Mouse (Mus musculus): ENCODE results near the gene Ldlrad3. TPM values are rescaled to one million over a fixed set of nuclear protein-coding genes. Genes with fewer than 3 reads are reported as not detected.

The Ldlrad3 gene
- total RNA-seq, 2 experiments from 2014 or later, result 8.9 to 9.9 TPM

DNA sequence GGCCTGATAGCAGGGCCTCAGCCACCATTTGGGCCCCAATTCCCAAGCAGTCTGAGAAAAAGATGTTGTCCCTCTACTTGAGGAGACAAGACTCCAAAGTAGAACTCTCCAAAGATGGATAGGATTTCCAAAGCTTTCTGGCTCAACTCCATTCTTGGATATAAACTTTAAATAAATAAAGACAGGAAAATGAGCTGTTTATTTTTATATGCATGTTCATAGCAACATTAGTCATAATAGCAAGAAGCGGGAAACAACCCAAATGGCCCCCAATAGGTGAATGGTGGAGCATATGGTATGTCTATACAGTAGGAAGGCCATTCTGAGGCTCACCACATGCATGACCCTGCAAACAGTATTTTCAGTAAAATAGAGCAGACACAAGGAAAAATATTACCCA lies 251.2 kb downstream of the Ldlrad3 start:
- intact Hi-C loops (cut with DNase I), result no loop called here
- DNase-seq (ENCODE audit: low spot score in 2 of 2), result no peak

DNA sequence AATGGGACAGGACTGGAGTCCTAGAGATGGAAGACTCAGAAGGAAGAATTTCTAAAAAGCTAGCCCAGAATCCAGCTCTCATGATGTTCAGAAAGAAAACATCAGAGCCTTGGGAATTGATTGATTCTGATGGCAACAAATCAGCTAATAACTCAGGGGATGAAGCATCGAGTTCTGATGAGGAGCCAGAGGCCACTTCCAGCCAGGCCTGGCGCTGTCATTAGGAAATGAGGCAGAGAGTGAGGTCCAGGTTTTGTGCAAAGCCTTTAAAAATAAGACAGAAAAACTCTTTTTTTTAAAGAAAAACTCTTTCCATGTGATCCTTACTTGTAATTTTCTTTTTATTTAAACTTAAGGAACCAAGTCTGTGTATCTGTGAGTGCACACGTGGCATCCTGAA lies 252.9 kb downstream of the Ldlrad3 start:
- intact Hi-C loops (cut with DNase I), result no loop called here
- DNase-seq (ENCODE audit: low spot score in 2 of 2), result no peak

- DNase-seq (ENCODE audit: low spot score in 2 of 2), result no peak
- intact Hi-C loops (cut with DNase I), result no loop called here
These were observed 253.8 kb downstream of the Ldlrad3 start for GRCm38 (mm10) chr2:101932169-101932936.

- no peak for DNase-seq (ENCODE audit: low spot score in 2 of 2)
- intact Hi-C loops (cut with DNase I), result no loop called here
These were observed 260.5 kb downstream of the Ldlrad3 start for GRCm38 (mm10) chr2:101925591-101926188.

DNA sequence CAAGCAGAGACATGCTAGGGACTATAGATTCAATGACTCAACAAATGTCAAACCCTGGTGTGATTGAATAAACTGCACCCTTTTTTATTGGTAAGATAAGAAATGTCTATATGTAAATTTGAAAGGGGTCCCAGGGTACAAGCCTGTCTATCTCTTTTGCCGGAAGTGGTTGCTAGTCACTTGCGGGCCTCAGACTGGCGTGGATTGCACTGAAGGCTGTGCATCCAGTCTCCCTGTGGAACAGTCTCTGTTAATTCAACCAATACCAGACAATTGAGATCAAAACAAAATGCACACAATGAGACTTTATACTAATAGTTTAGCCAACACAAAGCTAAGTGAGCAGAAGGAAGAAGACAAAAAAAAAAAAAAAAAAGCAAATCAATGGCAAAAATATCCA lies 261.0 kb downstream of the Ldlrad3 start:
- DNase-seq (ENCODE audit: low spot score in 2 of 2), result no peak
- intact Hi-C loops (cut with DNase I), result no loop called here

- intact Hi-C loops (cut with DNase I), result no loop called here
- no peak for DNase-seq (ENCODE audit: low spot score in 2 of 2)
These were observed 263.0 kb downstream of the Ldlrad3 start for GRCm38 (mm10) chr2:101923181-101923580.

- intact Hi-C loops (cut with DNase I), result no loop called here
- DNase-seq (ENCODE audit: low spot score in 2 of 2), result no peak
These were observed 263.9 kb downstream of the Ldlrad3 start for GRCm38 (mm10) chr2:101922302-101922701.

- DNase-seq (ENCODE audit: low spot score in 2 of 2), result no peak
- intact Hi-C loops (cut with DNase I), result no loop called here
These were observed 266.0 kb downstream of the Ldlrad3 start for GRCm38 (mm10) chr2:101920136-101920554.

DNA sequence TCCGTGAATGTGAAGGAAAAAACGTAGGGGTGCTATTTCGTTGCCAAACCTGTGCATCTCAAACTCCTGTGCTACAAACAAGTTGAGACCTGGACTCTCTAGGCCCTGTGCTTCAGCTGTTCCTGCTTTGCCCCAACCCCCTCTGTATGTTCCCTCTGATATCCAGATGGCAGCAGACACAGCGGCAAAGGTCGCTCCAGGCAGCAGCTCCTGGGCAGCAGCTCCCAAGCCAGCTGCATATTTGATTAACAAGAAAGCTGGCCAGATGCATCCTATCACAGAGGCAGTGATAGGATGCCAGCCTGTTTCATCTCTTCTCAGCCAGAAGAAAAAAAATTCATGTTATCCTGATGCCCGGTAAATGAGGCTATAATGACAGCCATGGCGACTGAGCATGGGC lies 267.7 kb downstream of the Ldlrad3 start:
- no peak for DNase-seq (ENCODE audit: low spot score in 2 of 2)
- intact Hi-C loops (cut with DNase I), result no loop called here

DNA sequence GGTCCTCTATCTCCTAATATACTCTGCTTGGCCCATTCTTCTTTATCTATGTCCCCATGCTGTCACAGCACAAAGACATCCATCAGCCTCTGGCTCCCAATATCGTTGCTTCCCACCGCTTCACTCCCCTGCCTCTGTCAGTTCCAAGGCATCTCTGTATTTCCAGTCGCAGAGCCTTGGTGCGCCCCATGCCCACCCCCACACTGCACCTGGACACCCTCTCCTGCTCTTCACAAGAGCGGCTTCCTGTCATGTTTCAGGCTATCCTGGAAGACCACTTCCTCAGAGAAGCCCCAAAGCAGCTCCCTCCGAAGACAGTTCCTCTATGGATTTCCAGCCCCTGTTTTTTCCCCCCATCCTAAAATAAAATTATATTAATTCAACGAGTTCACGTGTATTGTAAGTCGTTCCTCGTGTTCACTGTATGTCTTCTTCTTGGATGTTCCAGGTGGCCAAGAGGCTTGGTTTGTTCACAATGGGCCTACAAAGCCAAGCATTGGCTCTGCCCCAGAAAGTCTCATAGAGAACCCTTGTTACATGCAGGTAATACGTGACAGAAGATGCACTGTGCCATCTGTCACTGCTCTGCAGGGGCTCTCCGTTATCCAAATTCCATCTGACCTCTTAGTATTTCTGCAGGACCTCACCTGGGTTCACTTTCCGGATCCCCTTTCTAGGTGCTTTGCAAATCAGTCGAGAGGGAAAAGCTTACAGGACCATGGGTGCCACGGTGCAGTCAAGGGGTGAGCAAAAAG lies 276.7 kb downstream of the Ldlrad3 start:
- intact Hi-C loops (cut with DNase I), result loop anchor here (5.0 kb wide), 1 partner anchor 73 kb away; no protein-coding TSS in a partner anchor

GRCm38 (mm10) chr2:101908773-101909172 lies 277.4 kb downstream of the Ldlrad3 start:
- intact Hi-C loops (cut with DNase I), result loop anchor here (5.0 kb wide), 1 partner anchor 74 kb away; no protein-coding TSS in a partner anchor
- peak; percentile 42 to 47 for DNase-seq (ENCODE audit: low spot score in 2 of 2)

More for the DNA sequence above, 276.7 kb downstream of the Ldlrad3 start:
- DNase-seq (ENCODE audit: low spot score in 2 of 2), result no peak

- intact Hi-C loops (cut with DNase I), result loop anchor here (2.0 to 5.0 kb wide), 2 partner anchors 75 to 199 kb away; no protein-coding TSS in a partner anchor
- DNase-seq (ENCODE audit: low spot score in 2 of 2), result peak; percentile 36 to 45
These were observed 278.7 kb downstream of the Ldlrad3 start for GRCm38 (mm10) chr2:101907386-101908022.

DNA sequence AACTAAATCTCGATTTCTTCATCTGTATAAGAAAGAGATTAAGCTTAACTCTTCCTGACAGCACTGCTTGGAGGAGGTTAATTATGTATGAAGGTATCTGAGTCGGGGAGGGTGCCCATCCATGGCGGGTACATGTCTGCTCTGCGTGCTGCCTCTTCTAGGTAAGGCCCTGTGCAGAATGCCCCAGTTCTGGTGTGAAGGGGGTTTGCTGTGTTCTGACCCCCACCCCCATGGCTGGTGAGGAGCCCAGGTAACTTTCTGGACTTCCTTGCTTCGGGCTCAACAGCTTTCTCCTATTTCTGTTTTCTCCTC lies 279.9 kb downstream of the Ldlrad3 start:
- intact Hi-C loops (cut with DNase I), result loop anchor here (1.0 to 5.0 kb wide), 3 partner anchors 76 to 547 kb away; no protein-coding TSS in a partner anchor
- DNase-seq (ENCODE audit: low spot score in 2 of 2), result no peak

- peak; percentile 75 to 84 for DNase-seq (ENCODE audit: low spot score in 2 of 2)
- intact Hi-C loops (cut with DNase I), result loop anchor here (1.0 to 5.0 kb wide), 3 partner anchors 77 to 548 kb away; no protein-coding TSS in a partner anchor
These were observed 280.4 kb downstream of the Ldlrad3 start for GRCm38 (mm10) chr2:101905534-101906378.

DNA sequence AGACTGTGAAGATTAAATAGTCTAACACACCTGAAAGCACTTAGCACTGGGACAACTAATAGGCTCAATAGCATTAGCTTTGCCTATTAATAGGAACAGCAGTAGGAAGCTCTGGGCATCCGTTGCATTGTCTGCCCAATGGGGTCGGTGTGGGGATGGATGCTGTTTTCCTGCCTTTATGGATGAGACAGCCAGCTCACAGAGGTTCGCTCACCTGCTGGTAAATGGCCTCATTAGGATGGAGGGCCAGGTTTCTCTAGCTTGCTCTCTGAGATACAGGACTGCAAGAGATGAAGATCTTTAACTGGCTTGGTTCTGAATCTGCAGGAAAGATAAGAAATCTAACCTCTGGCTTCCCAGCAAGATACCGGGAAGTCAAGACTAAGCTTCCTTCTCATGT lies 284.0 kb downstream of the Ldlrad3 start:
- no peak for DNase-seq (ENCODE audit: low spot score in 2 of 2)
- intact Hi-C loops (cut with DNase I), result no loop called here

Data from left cerebral cortex, postnatal 36 days (tissue).